Mouse (Mus musculus): Measurements from ENCODE around the gene Atp8a2.
"Not testable (repeated sequence)": the region's sequence is repeated elsewhere in the genome, so short reads cannot be mapped to it uniquely, and the experiment has no call there.

The Atp8a2 gene

GRCm38 (mm10) chr14:60001801-60002200 lies 195.2 kb downstream of the Atp8a2 start:
- no peak for DNase-seq

- peak; percentile 7 to 10 for DNase-seq
Observed at GRCm38 (mm10) chr14:59988860-59989259, 208.1 kb downstream of the Atp8a2 start.

- no peak for DNase-seq
Observed at GRCm38 (mm10) chr14:59987975-59988374, 209.0 kb downstream of the Atp8a2 start.

- no peak for DNase-seq
Observed at GRCm38 (mm10) chr14:59978007-59978406, 219.0 kb downstream of the Atp8a2 start.

- DNase-seq: no peak
Observed at GRCm38 (mm10) chr14:59971221-59971730, 225.7 kb downstream of the Atp8a2 start.

GRCm38 (mm10) chr14:59969485-59970134 lies 227.4 kb downstream of the Atp8a2 start:
- no peak for DNase-seq

GRCm38 (mm10) chr14:59967847-59968550 lies 229.0 kb downstream of the Atp8a2 start:
- DNase-seq: no peak

- DNase-seq: no peak
Observed at GRCm38 (mm10) chr14:59966981-59967380, 230.0 kb downstream of the Atp8a2 start.

- no peak for DNase-seq
Observed at GRCm38 (mm10) chr14:59964569-59964968, 232.4 kb downstream of the Atp8a2 start.

GRCm38 (mm10) chr14:59960961-59961360 lies 236.0 kb downstream of the Atp8a2 start:
- no peak for DNase-seq

- DNase-seq: no peak
Observed at GRCm38 (mm10) chr14:59960214-59960890, 236.6 kb downstream of the Atp8a2 start.

GRCm38 (mm10) chr14:59959723-59960122 lies 237.3 kb downstream of the Atp8a2 start:
- no peak for DNase-seq

- DNase-seq: no peak
Observed at GRCm38 (mm10) chr14:59949983-59950382, 247.0 kb downstream of the Atp8a2 start.

- peak; percentile 85 to 87 for DNase-seq
Observed at GRCm38 (mm10) chr14:59942864-59943611, 253.9 kb downstream of the Atp8a2 start.

GRCm38 (mm10) chr14:59942199-59942598 lies 254.8 kb downstream of the Atp8a2 start:
- DNase-seq: no peak

- no peak for DNase-seq
Observed at GRCm38 (mm10) chr14:59932355-59932754, 264.6 kb downstream of the Atp8a2 start.

GRCm38 (mm10) chr14:59931412-59932058 lies 265.4 kb downstream of the Atp8a2 start:
- DNase-seq: no peak

- not testable (repeated sequence) for DNase-seq
Observed at GRCm38 (mm10) chr14:59929190-59929589, 267.8 kb downstream of the Atp8a2 start.

- DNase-seq: no peak
Observed at GRCm38 (mm10) chr14:59928781-59929180, 268.2 kb downstream of the Atp8a2 start.

GRCm38 (mm10) chr14:59927804-59928203 lies 269.2 kb downstream of the Atp8a2 start:
- DNase-seq: no peak

GRCm38 (mm10) chr14:59919865-59920264 lies 277.1 kb downstream of the Atp8a2 start:
- DNase-seq: no peak

GRCm38 (mm10) chr14:59903484-59904130 lies 293.4 kb downstream of the Atp8a2 start:
- peak; percentile 67 to 80 for DNase-seq
